Mouse (Mus musculus) cerebellum, adult 11 months (tissue): Measurements from ENCODE around the gene Gpr15.

ENCODE experiments used
- DNase-seq: peaks from one replicate; pipeline ENCODE4 v3.0.0; 2022

The Gpr15 gene

DNA sequence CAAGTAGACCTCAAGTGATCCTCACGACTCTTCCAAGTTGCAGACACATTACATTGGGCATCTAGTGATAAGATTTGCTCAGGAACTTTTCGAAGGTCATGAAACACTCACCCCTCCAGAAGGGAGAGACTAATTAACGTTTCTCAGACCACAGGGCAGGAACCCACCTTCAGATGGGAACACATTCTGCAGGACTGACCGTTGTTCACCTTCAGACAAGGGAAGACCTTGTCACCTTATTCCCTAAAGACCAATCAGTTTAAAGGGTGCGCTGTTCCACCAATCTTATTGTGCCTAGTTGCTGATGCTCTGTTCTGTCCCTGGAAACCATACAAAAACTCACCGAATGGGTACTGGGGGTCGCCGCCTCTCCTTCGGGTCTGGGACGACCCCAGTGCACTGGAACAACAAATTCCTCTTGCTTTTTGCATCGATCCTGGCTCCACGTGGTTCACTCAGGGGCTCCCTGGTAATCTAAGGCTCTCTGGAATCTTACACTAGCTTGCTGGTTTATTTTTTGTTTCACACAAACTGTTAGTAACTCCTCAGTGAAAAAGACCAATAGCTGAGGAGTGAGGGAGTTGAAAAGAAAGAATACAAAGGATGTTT, 17.9 kb downstream of the Gpr15 start:
- DNase-seq, result no peak

DNA sequence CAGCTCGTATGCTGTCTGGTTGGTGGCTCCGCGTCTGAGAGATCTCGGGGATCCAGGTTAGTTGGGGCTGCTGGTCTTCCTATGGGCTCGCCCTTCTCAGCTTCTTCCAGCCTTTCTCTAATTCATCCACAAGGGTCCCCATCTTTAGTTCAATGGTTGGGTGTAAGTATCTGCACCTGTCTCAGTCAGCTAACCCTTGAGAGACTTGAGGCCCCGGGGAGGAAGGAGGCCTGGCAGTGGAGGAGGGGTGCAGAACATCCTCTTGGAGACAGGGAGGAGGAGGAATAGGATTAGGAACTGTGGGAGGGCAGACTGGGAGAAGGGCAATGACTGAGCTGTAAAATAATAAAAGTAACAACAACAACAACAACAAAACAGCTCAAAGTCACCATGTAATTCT, 18.7 kb downstream of the Gpr15 start:
- DNase-seq, result no peak

DNA sequence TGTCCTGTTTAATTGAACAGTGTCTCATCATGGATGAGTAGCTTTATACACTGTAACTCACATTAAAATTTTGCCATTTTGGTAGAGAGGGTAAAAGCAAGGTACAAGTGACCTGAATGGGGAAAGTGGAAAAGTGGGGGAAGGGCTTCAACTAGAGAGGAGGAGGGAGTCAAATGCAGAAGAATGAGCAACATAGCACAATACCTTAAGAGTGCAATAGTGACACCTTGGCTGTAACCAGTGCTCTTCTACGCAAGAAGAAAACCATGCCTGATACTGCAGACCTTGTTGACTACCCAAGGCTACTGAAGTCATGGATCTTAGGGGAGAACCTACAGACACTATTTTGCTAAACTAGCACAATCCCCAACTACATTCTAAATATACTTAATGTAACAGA, 21.6 kb downstream of the Gpr15 start:
- DNase-seq, result no peak

DNA sequence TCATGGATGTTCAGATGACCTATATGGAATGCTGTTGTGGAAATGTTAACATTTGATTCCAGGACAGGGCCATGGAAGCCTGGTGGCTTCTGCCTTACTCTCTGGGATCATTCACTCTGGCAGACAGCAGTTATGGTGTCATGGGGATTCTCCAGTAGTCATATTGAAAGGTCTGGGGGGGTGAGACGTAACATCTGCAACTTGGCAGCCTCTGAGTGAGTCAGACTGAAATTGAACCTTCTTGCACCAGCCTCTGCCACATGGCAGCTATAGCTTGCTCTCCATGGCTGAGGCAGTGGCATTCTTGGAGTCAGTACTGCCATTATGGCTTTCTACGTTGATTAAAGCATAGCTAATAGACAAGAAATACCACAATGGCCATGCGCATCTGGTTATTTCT, 22.1 kb downstream of the Gpr15 start:
- no peak for DNase-seq

DNA sequence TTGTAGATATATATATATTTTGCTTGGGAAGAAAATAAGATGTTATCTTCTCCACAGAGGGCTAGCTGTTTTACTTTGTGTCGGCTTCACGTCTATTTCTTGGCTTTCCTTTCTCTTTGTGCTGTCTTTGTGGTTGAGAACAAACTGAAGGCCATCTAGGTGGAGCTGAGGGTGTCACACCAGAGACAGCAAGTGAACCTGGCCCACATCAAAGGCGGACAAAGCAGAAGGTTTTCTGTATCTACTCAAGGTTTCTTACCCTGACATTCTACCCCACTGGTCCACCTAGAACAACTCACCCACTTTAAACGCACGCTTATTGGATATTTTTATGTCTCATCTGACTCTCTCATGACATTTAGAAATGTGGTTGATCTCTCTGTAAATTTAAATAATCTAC, 24.8 kb downstream of the Gpr15 start:
- DNase-seq, result no peak

DNA sequence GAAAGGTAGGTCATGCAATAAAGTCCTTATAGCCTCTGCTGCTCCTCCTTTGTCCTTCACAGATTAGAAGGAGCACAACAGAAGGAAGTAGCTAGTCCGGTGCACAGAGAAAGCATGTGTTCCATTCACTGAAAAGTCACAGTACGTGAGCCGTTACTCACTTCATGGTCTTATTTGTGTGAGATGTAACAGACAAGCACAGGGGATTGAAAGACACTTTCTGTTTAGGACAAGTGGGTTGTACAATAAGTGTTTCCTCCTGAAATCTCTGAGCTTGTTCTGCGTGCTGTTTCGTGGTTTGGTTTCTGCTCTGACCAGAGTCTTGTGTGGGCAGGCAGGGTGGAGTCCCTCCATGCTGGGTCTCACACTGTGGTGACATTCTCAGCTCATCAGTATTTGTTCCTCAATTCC, 28.5 kb downstream of the Gpr15 start:
- no peak for DNase-seq

DNA sequence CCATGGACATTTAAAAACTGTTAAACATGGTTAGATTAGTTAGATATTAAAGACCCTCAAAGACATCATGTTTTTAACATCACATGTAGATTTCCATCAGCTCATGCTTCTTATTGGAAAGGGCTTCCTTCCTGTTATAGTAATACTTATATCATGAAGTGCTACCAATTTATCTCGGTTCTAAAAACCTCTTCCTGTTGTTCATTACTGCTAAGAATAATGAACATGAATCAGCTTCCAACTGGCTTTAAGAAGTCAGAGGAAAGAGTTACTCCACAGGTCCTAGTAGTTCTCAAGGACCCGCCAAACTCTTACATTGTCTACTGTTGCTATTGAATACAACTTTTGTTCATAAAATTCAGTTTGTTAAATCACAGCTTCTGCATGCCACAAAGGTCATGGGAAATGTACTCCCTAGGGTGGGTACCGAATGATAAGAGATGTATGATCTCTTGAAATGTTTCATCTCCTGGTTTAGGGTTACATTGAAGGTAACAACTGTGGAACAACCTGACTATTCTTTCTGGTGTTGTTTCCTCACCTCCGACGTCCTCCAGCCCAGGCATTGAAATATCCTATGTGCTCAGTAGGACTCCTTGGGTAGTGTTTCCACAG, 29.2 kb downstream of the Gpr15 start:
- DNase-seq, result no peak

DNA sequence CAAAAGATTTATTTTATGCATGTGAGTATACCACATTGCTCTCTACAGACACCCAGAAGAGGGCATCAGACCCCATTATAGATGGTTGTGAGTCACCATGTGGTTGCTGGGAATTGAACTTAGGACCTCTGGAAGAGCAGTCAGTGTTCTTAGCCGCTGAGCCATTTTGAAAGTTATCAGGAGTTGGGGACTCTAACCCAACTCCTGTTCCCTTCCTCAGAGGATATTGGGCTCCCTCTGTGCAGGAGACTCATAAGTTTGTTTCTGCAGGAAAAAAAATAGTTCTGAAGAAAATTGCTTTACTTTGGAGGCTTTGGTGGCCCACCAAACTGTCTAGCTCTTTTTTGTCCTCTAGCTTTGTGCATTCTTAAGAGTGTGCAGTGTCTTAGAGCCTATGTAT, 30.3 kb downstream of the Gpr15 start:
- no peak for DNase-seq

DNA sequence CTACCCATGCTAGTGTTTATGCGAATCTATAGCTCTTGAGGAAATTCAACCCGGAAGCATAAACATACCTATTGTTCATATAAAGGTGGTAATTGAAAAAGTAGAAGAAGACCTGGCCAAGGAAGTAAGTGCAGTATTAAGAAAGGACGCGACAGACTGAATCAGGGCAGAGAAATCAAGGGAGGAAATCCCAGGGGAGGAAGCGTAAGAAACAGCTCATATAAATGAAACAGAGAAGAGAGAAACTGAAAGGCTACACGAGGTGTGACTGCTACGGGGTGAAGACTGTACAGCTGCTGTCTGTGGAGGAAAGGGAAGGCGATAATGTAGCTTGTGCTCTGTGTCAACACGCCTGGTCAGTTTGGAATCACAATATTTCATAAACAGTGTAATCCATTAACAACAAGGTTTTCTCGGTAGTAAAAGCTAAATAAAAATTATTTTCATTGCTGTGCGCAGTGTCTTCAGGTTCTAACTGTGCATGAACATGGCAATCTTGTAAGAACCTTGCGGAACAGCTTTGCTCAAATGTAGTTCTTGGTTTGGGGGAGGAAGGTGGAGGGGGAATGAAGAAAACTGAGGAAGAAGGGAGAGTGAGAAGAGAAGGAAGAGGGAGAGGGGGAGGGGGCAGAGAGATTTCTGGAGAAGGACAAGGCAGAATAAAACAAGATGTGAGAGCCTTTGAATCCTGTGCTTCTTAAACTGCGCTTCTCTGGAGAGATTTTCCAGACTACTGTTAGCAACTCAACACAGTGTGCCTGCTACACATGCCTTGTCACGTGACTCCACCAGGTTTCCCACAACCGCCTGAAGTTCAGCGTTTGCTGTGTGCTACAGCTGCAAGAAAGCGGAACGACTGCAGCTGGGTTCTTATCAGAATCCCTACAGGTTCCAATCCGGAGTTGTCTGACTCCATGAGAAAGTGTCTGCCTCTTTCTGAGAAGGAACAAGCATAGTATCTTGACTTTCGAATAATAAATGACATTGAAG, 33.0 kb downstream of the Gpr15 start:
- DNase-seq, result no peak

DNA sequence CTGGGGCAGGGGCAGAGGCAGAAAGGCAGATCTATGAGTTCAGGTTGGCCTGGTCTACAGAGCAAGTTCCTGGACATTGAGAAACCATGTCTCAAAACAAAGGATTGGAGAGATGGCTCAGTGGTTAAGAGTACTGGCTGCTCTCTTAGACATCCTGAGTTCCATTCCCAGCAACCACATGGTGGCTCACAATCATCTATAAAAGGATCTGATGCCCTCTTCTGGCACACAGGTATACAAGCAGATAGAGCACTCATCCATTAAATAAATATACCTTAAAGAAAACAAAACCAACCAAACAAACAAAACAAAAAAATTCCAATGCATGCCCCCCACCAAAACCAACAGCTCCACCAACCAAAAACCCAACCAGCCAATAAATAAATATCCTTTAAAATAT, 34.3 kb downstream of the Gpr15 start:
- DNase-seq, result no peak

DNA sequence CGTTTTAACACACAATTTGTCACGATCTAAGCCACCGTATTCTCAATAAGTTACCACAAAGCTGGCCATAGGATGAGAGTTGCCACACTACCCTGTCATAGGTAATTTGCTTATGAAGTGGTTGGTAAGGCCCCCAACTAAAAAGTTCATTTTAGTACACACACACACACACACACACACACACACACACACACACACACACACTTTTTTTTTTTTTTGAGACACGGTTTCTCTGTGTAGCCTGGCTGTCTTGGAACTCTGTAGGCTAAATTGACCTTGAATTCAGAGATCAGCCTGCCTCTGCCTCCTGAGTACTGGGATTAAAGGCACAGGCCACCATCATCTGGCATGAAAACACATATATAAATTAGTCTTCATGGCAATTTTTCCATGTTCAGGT, 35.0 kb downstream of the Gpr15 start:
- DNase-seq, result no peak

DNA sequence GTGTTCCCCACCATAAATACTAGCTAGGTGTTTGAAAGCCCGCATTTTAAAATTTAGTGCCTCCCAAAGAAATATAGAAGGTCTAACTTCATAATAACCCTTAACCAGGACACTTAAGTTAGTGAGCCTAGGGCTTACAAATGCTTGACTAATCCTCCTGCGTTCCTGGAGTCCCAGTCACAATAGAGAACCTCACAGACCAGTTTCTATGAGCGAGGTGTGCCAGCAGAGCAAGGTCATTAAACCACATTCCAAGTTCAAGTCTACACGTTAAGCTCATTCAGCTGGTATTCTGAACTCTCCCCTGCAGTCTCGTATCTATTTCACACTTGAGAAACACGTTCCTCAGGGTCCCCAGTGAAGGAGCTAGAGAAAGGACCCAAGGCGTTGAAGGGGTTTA, 36.0 kb downstream of the Gpr15 start:
- DNase-seq, result no peak

DNA sequence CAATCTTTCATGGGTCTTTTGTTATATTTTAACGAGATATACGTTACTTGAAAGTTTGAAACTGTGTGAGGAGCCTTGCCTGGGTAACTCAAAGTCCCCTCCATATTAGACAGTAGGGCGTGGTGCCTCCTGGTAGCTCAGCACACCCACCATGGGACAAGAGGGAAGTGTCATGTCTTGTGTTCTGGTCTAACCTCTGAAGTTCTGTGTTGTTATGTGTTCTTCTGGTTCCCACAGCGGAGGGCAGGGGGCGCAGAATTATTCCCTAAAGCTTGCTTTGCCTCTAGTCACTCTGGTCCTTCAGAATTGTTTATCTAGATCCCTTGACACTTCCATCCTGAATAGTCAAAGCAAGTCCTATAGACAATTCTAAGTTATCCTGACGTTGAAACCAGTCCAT, 36.8 kb downstream of the Gpr15 start:
- no peak for DNase-seq

DNA sequence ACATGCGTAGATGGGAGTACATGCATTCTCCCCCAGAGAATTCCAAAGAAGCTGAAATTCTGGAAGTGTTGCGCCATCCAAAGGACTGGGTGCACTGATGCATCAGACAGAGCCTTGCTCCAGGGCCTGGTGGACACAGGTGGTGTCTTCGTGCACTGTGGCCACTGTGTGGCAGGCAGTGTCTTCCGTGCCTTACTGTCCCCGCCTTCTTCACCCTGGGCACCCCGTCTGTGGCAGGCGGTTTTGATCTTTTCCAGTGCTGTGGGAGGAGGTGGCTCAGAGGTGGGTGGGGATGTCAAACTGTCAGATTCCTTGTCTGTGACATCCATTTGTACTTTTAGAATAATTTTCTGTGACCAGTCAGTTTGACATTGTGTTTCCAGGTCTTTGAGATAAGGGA, 40.2 kb downstream of the Gpr15 start:
- no peak for DNase-seq

DNA sequence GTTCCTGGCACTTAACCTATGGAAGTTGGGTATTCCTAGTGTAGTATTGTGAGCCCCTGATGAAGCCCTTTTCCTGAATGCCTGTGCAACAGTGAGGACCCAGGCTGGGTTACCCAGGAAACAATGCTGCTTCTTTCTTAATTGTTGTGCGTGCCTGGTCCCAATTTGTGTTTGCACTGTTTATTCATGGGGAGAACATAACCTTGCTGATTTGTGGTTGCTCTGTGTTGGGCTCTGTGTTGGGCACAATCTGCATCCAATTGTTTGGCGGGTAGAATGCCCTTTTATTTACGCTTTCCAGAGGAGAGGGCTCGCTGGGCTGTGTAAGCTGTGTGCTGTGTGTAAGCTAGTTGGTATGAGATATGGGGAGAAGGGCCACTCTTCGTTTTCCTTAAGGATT, 41.4 kb downstream of the Gpr15 start:
- no peak for DNase-seq

DNA sequence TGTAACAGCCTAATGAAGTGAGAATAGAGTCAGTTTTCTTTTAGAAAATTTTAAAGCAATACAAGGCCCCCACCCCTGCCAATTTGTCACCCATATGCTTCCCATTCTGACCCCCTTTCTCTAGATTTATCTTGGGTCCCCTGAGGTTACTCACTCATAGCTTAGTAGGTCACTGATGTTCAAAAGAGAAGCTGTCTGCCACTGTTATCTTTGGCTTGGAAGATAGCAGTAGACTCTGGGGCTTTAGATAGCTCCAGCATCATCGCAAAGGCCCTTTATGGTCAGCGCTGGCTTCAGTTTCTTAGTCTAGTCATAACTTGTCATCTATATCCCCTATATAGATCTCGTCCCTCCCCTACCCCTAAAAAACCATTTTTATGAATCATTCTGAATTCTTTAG, 42.2 kb downstream of the Gpr15 start:
- DNase-seq, result no peak

DNA sequence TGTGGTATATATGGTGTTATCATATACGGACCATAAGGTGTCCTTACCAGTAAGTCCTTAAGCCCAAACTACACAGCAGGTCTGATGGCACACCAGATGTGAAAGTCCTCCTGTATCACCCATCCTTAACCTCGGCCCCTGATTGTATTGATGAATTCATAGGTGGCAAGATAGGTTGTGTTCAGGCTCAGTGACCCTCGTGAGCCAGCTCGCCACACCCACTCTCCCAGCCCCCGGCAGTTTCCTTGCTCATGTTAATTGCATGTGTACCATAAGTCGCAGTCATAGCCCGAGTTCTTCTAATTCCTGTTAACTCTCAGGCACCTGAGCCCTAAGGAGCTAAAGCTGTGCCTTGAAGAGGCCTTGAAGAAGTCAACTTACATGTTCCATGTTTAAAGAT, 42.7 kb downstream of the Gpr15 start:
- DNase-seq, result no peak

DNA sequence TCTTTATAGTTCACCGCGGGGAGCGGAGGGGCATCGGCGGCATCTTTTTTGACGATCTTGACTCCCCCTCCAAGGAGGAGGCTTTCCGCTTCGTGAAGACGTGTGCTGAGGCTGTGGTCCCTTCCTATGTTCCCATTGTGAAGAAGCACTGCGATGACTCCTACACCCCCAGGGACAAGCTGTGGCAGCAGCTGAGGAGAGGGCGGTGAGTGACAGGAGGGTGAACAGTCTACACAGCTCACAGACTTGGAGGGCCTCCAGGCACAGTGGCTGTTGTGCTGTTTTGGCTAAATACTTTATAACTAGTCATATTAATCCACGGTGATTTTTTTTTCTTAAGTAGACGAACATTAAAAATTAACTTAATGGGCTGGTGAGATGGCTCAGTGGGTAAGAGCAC, 43.6 kb downstream of the Gpr15 start:
- no peak for DNase-seq

DNA sequence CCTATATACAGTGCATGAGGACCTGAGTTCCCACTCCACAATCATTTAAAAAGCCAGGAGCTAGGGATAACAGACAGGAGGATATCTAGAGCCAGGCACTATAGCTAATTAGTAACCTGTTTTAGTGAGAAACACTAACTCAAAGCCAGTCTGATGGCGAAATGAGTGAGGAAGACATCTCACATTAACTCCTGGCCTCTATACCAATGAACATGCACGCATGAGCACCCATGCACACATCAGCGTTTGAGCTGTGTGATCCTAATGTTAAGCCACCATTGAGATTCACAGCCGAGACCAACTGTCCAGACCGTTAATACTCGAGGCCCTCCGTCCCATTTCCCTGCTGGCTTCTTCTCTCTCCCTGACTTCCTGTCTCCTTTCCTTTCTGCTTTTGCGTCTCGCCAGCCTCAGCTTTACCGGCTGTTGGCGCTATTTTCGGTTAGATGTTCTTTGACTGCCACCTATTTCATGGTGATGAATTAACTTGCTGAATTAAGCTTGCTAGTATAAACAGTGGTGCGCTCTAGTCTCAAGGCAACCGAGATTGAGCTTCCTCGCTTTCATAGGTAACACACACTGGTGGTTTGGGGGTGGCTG, 45.0 kb downstream of the Gpr15 start:
- DNase-seq, result no peak

DNA sequence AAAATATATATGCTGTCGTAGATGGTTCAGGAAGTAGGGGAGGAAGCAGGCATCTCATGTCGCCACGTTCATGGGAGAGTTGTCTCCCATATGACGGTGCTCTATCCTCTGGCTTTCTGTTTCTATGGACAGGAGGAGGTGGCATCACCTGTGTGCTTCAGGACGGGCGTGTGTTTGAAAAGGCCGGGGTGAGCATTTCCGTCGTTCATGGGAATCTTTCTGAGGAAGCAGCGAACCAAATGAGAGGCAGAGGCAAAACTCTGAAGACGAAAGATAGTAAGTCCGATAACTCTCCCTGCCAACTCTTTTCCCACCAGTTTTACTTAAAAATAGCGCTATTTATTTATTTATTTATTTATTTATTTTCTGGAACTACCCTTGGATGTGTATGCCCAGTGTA, 46.5 kb downstream of the Gpr15 start:
- no peak for DNase-seq

DNA sequence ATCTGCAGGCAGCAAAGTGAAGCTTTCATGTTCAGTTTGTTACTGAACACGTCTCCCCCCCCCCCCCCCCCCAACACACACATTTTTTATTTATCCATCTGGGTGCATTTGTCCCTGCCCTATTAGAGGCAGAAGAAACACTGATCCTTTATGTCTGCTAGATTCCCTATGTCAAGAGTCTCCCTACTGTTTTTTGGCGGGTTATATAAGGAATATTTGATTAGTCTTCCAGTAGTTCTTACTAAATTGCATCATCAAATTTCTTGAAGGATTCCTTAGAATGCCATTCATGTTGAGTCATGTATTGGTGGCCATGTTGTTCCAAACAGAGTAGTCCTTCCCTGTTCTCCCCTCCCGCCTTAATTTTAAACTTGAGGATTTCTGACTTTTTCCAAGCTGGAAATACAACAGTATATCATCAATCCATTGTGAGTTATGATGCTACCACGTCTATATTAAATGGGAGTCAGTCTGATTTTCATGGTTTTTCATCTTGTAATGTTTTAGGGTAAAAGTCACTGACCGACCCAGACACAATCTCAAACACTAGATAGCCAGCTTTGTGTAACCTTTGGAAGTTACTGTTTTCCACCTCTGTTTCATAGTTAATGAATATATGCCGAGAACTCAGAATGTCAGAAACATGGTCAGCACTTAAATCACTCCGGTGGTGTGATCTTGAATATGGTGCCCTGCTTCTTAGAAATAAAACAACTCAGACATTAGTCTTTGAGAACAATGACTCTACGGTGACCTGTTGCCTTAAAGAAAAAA, 47.5 kb downstream of the Gpr15 start:
- no peak for DNase-seq

DNA sequence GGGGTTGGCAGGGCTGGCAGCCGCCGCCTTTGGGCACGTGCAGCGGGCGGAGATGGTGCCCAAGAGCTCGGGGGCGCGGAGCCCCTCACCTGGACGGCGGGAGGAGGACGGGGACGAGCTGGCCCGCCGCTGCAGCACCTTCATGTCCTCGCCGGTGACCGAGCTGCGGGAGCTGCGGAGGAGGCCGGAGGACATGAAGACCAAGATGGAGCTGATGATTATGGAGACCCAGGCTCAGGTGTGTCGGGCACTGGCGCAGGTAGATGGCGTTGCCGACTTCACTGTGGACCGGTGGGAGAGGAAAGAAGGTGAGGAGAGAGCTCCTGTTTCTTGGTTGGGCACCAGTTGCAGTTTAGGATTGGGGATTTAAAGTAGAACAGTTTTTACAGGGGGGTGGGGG, 48.2 kb downstream of the Gpr15 start:
- no peak for DNase-seq
